In the genomic region with DNA sequence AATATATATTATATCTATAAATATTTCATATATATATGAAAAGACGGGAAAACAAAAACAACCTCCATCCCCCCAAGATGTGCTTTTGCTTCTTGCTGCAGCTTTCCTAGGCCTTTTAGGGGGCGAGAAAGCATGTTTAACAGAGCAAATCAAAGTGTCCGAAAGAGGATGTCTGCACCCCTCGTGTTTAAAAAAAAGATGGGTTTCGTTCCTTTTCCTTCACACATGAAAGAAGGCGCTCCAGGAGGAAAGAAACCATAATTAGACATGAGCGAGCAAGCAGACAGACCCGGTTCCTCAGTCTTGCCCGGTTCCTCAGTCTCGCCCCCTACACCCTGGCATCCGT, we compare ENCODE assay signal across 7 mouse cellular contexts. TPM values are rescaled to one million over a fixed set of nuclear protein-coding genes. Genes with fewer than 3 reads are reported as not detected.
DNase-seq lines count a peak whose midpoint lies in the region; ATAC-seq lines count a peak whose summit lies in the region.

No protein-coding gene starts in this region.

- peaks cover 7% of the 10 kb centered on the region for H3K4me1 ChIP-seq in lung, embryonic 16.5 days (replicated peaks; ENCODE audit: control insufficient read depth, insufficient read depth, low read length)
- H3K4me1 ChIP-seq in forebrain, embryonic 11.5 days (replicated peaks; ENCODE audit: control insufficient read depth, insufficient read depth, low read length), result peaks cover 5% of the 10 kb centered on the region; the same call in 1 of the 2 replicates
- peaks cover 10% of the 10 kb centered on the region for H3K4me1 ChIP-seq in limb, embryonic 13.5 days
- H3K4me1 ChIP-seq in stomach, embryonic 14.5 days (ENCODE audit: control insufficient read depth, insufficient read depth, low read length), result no peaks in the 10 kb centered on the region

- no peak for DNase-seq in lung, postnatal 4 days
- DNase-seq in forebrain, embryonic 11.5 days (ENCODE audit: low spot score), result no peak
- DNase-seq in thymus, adult 18-20 months, result no peak
- no peak for DNase-seq in urinary bladder, adult 2 months (ENCODE audit: low spot score)

- peak overlapping the region; percentile 93 for H3K4me3 ChIP-seq in lung, embryonic 16.5 days (ENCODE audit: low read length)
- peak overlapping the region; percentile 63 for H3K4me3 ChIP-seq in forebrain, embryonic 11.5 days (ENCODE audit: low read depth, low read length)
- peak overlapping the region; percentile 91 for H3K4me3 ChIP-seq in limb, embryonic 13.5 days
- peak overlapping the region; percentile 90 for H3K4me3 ChIP-seq in stomach, embryonic 14.5 days (ENCODE audit: low read depth, low read length)

- H3K9me3 ChIP-seq in lung, embryonic 16.5 days (ENCODE audit: control insufficient read depth, low read length), result no peaks in the 10 kb centered on the region
- H3K9me3 ChIP-seq in forebrain, embryonic 11.5 days (ENCODE audit: control insufficient read depth, low read length), result no peaks in the 10 kb centered on the region
- no peaks in the 10 kb centered on the region for H3K9me3 ChIP-seq in limb, embryonic 13.5 days
- H3K9me3 ChIP-seq in stomach, embryonic 14.5 days (ENCODE audit: control insufficient read depth, low read depth, low read length), result no peaks in the 10 kb centered on the region

- peak overlapping the region; percentile 75 for H3K4me2 ChIP-seq in lung, embryonic 16.5 days (ENCODE audit: low read depth, low read length)
- peak overlapping the region; percentile 45 for H3K4me2 ChIP-seq in forebrain, embryonic 11.5 days (ENCODE audit: low read depth, low read length, severe bottlenecking)
- H3K4me2 ChIP-seq in limb, embryonic 13.5 days (replicated peaks), result peak overlapping the region; percentile 72
- peak overlapping the region; percentile 42 for H3K4me2 ChIP-seq in stomach, embryonic 14.5 days (replicated peaks; ENCODE audit: low read depth, low read length)

- WGBS in lung, embryonic 16.5 days, result 3% methylated on average over 10 of the region's 11 CpGs
- 6% methylated on average over 11 of the region's 11 CpGs for WGBS in forebrain, embryonic 11.5 days
- WGBS in limb, embryonic 13.5 days, result 3% methylated on average over 11 of the region's 11 CpGs
- 3% methylated on average over 11 of the region's 11 CpGs for WGBS in stomach, embryonic 14.5 days

- no peaks in the 10 kb centered on the region for H3K27me3 ChIP-seq in lung, embryonic 16.5 days (ENCODE audit: control insufficient read depth, insufficient read depth, low read depth, low read length)
- no peaks in the 10 kb centered on the region for H3K27me3 ChIP-seq in forebrain, embryonic 11.5 days (ENCODE audit: control insufficient read depth, insufficient read depth, low read length)
- no peaks in the 10 kb centered on the region for H3K27me3 ChIP-seq in limb, embryonic 13.5 days
- no peaks in the 10 kb centered on the region for H3K27me3 ChIP-seq in stomach, embryonic 14.5 days (ENCODE audit: control insufficient read depth, insufficient read depth, low read length)

- H3K36me3 ChIP-seq in lung, embryonic 16.5 days (ENCODE audit: control insufficient read depth, insufficient read depth, low read length), result no peaks in the 10 kb centered on the region
- no peaks in the 10 kb centered on the region; the same call in 1 of the 2 replicates for H3K36me3 ChIP-seq in forebrain, embryonic 11.5 days (ENCODE audit: control insufficient read depth, insufficient read depth, low read length)
- H3K36me3 ChIP-seq in limb, embryonic 13.5 days, result peaks cover 6% of the 10 kb centered on the region; the same call in 1 of the 2 replicates
- H3K36me3 ChIP-seq in stomach, embryonic 14.5 days (ENCODE audit: control insufficient read depth, insufficient read depth, low read length), result no peaks in the 10 kb centered on the region

- H3K9ac ChIP-seq in lung, embryonic 16.5 days (ENCODE audit: low read length), result peak overlapping the region; percentile 82
- peak overlapping the region; percentile 82 for H3K9ac ChIP-seq in forebrain, embryonic 11.5 days (ENCODE audit: low read length)
- peak overlapping the region; percentile 97 for H3K9ac ChIP-seq in limb, embryonic 13.5 days
- peak overlapping the region; percentile 18; the same call in 1 of the 2 replicates for H3K9ac ChIP-seq in stomach, embryonic 14.5 days (replicated peaks; ENCODE audit: low read depth, low read length)

- H3K27ac ChIP-seq in lung, embryonic 16.5 days (ENCODE audit: low read length), result peak overlapping the region; percentile 47; the same call in 1 of the 2 replicates
- H3K27ac ChIP-seq in forebrain, embryonic 11.5 days (ENCODE audit: low read depth, low read length), result no peak overlapping the region
- peak overlapping the region; percentile 96 for H3K27ac ChIP-seq in limb, embryonic 13.5 days
- H3K27ac ChIP-seq in stomach, embryonic 14.5 days (ENCODE audit: low read length), result peak overlapping the region; percentile 52; the same call in 1 of the 2 replicates

- no peak for ATAC-seq in lung, embryonic 16.5 days (ENCODE audit: low read depth)
- no peak for ATAC-seq in forebrain, embryonic 11.5 days (replicated peaks; ENCODE audit: low FRiP score)
- no peak; the same call in 1 of the 2 replicates for ATAC-seq in limb, embryonic 13.5 days (ENCODE audit: low FRiP score, low read depth)
- ATAC-seq in stomach, embryonic 14.5 days (ENCODE audit: insufficient number of reproducible peaks, insufficient read depth, low FRiP score, low read depth), result no peak

RNA-seq across cellular contexts. Expression of a gene that starts 0.4 kb away (rescaled TPM):
- polyA plus RNA-seq in lung, embryonic 16.5 days (2015; fragmentation: Nextera tagmentation; extraction: Ambion mirVana), result 22.2 and 22.4 TPM in 2 replicates
- 59.4 and 61.2 TPM in 2 replicates for polyA plus RNA-seq in forebrain, embryonic 11.5 days (2014; fragmentation: Nextera tagmentation; extraction: Ambion mirVana)
- polyA plus RNA-seq in limb, embryonic 13.5 days (2015; fragmentation: Nextera tagmentation; extraction: Ambion mirVana), result 52.3 and 55.0 TPM in 2 replicates
- polyA plus RNA-seq in stomach, embryonic 14.5 days (2014; fragmentation: Nextera tagmentation; extraction: Ambion mirVana), result 24.1 and 29.3 TPM in 2 replicates
- 6.0 and 6.1 TPM in 2 replicates for polyA plus RNA-seq in urinary bladder, adult 2 months (2012; rRNA removed)

Comparison
In these comparisons a context has a peak if more than half of its experiments do, and no peak if none do; other contexts are left out.
1. H3K9ac ChIP-seq: peak in every context shown above with its lines; median percentile 97 in limb, embryonic 13.5 days; 82 in lung, embryonic 16.5 days; 82 in forebrain, embryonic 11.5 days; 18 in stomach, embryonic 14.5 days.